Mouse (Mus musculus): ENCODE results near the gene Brd2.
"Not testable (repeated sequence)": the region's sequence is repeated elsewhere in the genome, so short reads cannot be mapped to it uniquely, and the experiment has no call there.

Brd2 gene

DNA sequence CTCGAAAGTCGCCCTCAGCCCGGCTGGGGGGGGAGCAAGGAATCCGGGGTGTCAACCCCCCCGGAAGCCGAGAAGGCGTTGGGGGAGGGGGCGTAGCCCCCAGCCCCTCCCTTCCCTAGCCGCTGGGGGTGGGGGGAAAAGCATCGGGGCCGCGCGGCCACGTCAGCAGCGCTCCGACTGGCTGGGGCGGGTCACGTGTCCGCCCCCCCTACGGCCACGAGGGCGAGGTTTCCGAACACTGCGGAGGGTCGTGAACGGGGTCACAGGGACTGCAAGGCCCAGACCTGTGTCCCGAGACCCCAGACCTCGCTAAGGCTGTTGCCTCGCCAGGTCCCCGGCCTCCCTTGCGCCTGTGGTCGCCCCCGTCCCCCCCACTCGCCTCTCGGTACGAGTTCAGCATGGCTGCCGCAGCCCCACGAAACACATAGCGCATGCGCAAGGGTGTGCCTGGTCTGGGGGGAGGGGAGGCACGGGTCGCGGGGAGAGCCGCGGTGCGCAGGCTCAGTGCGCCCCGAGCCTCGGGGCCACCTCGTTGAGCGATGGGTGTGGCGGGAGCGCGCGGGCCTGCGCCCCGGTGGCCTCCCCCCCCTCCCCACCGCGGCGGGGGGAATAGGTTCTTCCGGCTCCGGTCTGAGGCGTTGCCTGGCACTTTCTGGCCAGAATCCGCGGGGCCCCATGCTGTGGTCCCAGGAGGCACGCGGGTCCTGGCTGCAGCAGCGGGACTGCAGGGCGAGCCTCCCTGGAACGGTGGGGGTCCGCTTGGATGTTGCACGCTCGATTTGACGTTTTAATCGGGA is at the start of gene Brd2:
Gene Brd2, minus strand, starts transcription at position 447 of the 797 bp plus-strand sequence.
- DNase-seq, result peak; percentile 95

DNA sequence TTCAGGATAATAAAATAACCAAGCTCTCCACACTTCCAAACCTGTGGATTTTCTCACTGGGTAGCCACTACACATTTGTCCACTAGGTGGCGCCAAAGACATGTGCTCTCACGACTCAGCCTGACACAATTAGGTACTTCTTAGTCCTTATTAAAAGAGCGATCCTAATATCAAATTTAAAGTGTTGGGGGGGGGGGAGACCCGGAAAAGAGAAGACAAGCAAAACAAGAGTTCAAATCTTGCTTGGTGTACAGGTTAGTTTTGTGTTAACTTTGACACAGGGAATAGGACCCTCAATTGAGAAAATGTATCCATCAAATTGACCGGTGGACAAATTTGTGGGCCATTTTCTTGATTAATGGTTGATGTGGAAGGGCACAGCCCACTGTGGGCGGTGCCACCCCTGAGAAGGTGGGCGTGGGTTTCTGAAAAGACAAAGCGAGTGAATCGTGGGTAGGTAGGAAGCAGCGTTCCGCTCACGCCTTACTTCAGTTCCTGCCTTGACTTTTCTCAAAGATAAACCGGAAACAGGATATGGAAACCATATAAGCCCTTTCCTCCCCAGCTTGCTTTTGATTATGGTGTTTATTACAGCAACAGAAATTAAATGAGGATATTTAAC is 48.6 kb upstream of the Brd2 start:
- DNase-seq, result peak; percentile 66 to 90

GRCm38 (mm10) chr17:34170487-34170876 is 48.0 kb upstream of the Brd2 start:
- DNase-seq, result no peak

DNA sequence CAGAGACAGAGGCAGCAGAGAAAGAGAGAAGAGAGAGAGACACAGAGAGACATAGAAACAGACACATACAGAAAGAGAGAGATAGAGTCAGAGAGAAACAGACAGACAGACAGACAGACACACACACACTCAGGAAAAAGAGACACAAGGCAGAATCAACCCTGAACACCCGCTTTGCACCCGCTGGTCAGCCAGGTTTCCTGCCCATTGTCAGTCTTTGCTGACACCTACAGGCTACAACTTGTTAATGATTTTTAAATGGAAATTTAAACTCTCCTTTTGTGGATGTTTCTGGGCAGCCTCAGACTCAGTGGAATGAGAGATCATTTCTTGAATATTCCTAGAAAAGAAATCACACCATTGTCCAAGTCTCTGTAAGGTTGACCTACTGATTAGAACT is 46.8 kb upstream of the Brd2 start:
- DNase-seq, result peak; percentile 31 to 39

DNA sequence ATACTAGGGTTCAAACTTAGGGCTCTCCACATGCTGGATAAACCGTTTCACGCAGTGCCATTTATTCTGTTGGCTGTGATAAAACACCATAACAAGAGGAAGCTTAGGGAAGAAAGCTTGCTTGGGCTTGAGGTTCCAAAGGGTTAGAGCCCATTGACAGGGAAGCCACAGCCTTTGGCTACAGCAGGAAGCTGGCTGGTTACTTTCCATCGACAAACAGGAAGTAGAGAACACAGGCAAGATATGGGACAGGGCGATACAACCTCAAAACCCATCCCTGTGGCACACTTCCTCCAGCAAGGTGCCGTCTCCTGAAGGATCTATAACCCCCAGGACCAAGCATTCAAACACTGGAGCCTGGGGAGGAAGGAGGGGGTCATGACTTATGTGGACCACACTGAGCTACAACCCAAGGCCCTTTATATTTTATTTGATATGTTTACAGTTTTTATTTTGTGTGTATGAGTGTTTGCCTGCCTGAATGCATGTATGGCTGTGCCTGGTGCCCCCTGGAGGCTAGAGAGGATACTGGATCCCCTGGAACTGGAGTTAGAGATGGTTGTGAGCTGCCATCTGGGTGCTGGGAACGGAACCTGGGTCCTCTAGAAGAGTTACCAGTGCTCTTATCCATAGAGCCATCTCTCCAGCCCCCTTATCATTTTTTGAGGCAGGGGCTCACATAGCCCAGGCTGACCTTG is 42.7 kb upstream of the Brd2 start:
- no peak for DNase-seq

DNA sequence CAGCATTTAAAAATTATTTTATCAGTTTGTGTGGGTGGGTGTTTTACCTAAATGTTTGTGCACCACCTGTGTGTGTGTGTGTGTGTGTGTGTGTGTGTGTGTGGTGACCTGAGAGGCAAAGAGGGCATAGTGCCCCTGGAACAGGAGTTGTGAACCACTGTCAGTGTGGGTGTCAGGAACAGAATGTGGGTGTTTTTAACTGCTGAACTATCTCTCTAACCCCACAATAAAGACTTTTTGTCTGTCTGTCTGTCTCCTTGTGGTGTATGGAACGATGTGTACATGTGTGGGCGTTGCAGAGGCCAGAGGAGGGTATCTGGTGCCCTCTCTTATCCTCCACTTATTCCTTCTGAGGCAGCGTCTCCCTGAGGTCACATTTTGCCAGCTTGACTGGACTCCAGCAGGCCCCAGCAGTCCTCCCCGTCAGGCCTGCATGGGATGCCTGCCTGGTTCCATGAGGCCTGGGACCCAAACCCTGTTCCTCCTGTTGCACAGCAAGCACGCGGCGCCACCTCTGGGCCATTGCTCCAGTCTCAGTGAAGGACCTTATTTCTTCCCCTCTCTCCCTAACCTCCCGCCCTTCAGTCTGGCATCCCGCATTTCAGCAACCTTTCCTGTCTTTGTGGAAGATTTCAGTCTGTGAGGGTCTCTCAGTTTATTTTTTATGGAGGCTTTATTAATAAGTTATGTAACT is 41.9 kb upstream of the Brd2 start:
- no peak for DNase-seq

GRCm38 (mm10) chr17:34155534-34155933 is 33.1 kb upstream of the Brd2 start:
- no peak for DNase-seq

- DNase-seq, result peak; percentile 76 to 79
Observed at GRCm38 (mm10) chr17:34152923-34153322, 30.5 kb upstream of the Brd2 start, which contains the start of gene H2-DMb1. Gene H2-DMb1, plus strand, starts transcription at chr17:34153072.

GRCm38 (mm10) chr17:34144960-34145371 is 22.5 kb upstream of the Brd2 start:
- no peak for DNase-seq

- not testable (repeated sequence) for DNase-seq
Observed at GRCm38 (mm10) chr17:34144221-34144620, 21.8 kb upstream of the Brd2 start.

DNA sequence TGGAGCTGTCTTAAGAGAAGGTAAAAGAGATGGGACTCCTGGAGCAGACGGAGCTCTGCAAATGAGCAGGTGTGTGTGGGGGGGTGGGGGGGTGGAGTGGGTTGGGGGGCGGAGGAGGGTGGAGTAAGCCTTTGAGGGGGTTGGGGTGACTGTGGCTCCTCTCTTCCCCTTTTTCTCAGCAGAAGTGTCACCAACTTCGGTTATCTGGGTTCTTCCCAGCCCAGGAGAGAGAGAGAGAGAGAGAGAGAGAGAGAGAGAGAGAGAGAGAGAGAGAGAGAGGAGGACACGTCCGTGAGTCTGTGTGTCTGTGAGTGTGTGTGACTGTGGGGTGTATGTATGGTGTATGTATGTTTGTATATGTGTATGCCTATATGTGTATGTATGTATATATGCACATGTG is 21.0 kb upstream of the Brd2 start:
- no peak for DNase-seq

GRCm38 (mm10) chr17:34143033-34143432 is 20.6 kb upstream of the Brd2 start, which contains the start of gene H2-DMb2:
Gene H2-DMb2, plus strand, starts transcription at chr17:34143307.
- peak in 1 of 2 experiments; percentile 29 for DNase-seq

DNA sequence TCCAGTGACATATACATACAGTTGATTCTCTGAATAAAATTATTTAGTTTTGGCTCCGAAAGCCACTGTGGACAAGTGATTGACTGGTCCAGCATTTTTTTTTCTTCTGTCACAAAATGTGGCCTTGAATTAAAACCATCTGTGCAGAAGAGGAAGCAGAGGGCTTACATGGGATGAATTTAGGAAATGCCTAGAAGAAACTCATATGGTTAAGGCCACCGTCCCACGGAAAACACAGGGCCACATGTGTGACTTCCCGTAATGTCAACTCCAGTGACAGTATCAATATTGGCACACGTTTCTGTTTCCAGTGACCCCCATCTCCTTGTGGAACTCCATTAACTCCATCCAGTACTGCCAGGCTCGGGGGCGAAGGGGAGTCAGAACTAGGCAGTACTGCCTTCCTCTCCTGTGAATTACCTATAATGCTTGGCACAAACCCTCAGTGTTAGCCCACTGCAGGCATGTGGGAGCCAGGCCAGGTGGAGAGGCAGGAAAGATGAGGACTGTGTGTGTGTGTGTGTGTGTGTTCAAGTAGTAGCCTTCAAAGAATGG is 20.1 kb upstream of the Brd2 start:
- no peak for DNase-seq

DNA sequence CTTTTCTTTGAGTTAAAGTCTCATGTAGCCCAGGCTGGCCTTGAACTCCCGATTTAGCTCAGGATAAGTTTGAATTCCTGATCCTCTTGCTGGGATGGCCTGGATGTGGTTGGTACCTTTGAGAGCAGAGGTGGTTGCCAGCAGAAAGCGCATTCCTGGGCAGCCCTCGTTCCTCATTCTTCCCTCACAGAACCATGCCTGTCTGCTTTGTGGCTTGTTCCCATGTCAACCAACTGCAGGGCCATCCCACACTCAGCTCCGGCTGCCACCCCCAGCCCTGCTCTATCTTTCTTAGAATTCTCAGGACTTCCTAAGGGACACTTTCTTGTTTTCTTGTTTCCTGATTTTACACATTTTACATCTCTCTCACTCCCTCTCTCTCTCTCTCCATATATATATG is 19.0 kb upstream of the Brd2 start:
- no peak for DNase-seq

GRCm38 (mm10) chr17:34140240-34140639 is 17.8 kb upstream of the Brd2 start:
- DNase-seq, result no peak

- DNase-seq, result peak; percentile 39 to 53
Observed at GRCm38 (mm10) chr17:34139416-34139815, 17.0 kb upstream of the Brd2 start.

GRCm38 (mm10) chr17:34138655-34139054 is 16.2 kb upstream of the Brd2 start:
- DNase-seq, result no peak

DNA sequence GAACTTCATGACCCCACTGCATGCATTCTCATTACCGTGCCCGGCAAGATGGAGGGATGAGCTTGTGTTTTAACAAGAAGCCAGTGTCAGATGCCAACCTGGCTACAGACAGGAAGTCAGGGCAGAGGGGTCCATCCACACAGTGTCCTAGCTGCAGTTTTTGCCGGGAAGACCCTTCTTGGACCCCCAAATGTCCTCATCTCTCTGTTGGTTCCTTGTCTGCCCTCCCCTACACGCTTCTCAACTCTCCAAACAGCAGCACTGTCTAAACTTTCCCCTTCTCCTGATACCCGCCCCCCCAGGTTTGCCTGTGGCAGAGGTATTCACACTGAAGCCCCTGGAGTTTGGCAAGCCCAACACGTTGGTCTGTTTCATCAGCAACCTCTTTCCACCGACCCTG is 15.2 kb upstream of the Brd2 start:
- no peak for DNase-seq

DNA sequence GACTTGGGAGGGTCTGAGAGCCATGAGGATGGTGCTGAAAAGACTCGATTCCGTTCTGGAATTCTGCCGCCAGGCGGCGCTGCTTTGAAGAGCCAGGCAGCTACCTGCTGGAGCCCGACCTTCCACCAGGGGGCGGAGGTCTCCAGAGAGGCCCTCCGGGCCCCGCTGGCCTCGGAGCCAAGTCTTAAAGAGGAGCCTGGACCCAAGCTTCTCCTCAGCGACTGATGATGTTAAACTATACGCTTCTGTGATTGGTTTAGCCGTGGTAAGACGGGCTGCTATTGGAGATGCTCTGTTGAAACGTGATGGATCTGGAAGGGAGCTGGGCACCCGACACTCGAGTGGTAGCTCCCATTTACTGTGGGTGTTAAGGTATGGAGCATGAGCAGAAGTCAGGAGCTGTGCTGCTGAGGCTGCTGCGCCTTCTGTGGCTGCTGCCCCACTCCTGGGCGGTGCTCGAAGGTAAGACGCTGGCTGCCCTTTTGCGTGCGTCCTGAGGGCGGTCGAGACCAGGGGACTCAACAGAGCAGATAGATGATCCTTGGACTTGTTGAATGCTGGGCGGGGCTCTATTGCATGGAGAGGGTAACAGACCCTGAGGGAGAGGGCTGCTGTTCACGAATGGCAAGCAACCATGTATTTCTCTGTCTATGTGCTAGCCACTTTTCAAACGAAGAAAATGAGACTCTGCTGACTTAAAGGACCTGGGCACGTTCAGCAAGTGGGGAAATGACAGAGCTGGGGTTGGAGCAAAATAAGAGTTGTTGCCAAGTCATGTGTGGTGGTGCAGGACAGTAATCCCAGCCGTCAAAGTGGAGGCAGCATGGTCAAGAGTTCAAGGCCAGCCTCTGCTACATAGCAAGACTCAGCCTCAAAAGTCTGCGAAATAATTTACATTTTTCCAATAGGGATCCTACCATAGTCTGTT is 13.1 kb upstream of the Brd2 start:
- DNase-seq, result peak; percentile 99

DNA sequence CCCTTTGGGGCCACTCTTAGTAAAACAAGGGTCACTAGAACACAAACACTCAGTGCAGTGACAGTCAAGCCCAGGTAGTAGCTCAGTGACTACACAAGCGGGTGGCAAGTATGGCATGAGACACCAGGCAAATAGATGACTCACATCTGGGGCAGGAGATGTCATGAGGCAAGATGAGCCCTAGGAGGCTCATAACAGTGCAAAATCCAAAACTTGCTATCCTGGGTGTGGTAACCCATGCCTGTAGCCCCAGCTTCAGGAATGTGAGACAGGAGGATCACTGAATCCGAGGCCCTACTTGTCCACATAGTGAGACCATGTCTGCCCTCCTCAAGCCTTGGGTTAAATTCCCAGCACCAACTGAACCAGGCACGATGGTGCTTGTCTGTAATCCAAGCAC is 12.0 kb upstream of the Brd2 start:
- no peak for DNase-seq

- DNase-seq, result no peak
Observed at GRCm38 (mm10) chr17:34133289-34133688, 10.9 kb upstream of the Brd2 start.

- DNase-seq, result no peak
Observed at GRCm38 (mm10) chr17:34131911-34132310, 9.5 kb upstream of the Brd2 start.

Measured in kidney, adult 8-10 months (tissue).